Mouse (Mus musculus): Measurements from ENCODE around the gene Zdhhc24. TPM values are rescaled to one million over a fixed set of nuclear protein-coding genes. Genes with fewer than 3 reads are reported as not detected.
"Not testable (repeated sequence)": the region's sequence is repeated elsewhere in the genome, so short reads cannot be mapped to it uniquely, and the experiment has no call there.

The Zdhhc24 gene
- polyA plus RNA-seq, 1 experiment from 2014 or later: 22.7 TPM

- 28% methylated on average over 5 of the region's 5 CpGs for WGBS
- Histone ChIP-seq H3K9ac (replicated peaks) (no peak overlapping the region), H3K9me3 (no peaks in the 10 kb centered on the region), H3K36me3 (no peaks in the 10 kb centered on the region), H3K4me1 (peaks cover 6% of the 10 kb centered on the region), H3K27ac (replicated peaks) (no peak overlapping the region), H3K4me3 (no peak overlapping the region), H3K4me2 (replicated peaks) (no peak overlapping the region), H3K27me3 (no peaks in the 10 kb centered on the region)
- no peak for ATAC-seq (replicated peaks)
These were observed 28.2 kb upstream of the Zdhhc24 start for GRCm38 (mm10) chr19:4850281-4850680.

- H3K27ac ChIP-seq (replicated peaks): peak within 1 kb of the TSS; percentile 34
- H3K4me2 ChIP-seq (replicated peaks): peak within 1 kb of the TSS; percentile 96
- peak; percentile 89 for ATAC-seq (replicated peaks)
- peaks cover 5% of the 10 kb centered on the region; the same call in 1 of the 2 replicates for H3K27me3 ChIP-seq
- no peaks in the 10 kb centered on the region for H3K36me3 ChIP-seq
- peak within 1 kb of the TSS; percentile 62 for H3K9ac ChIP-seq (replicated peaks)
- 3% methylated on average over 45 of the region's 45 CpGs for WGBS
- H3K4me3 ChIP-seq: peak within 1 kb of the TSS; percentile 81
- H3K9me3 ChIP-seq: no peaks in the 10 kb centered on the region
- H3K4me1 ChIP-seq: peaks cover 16% of the 10 kb centered on the region
These were observed 23.7 kb upstream of the Zdhhc24 start, which contains the start of gene Ctsf for GRCm38 (mm10) chr19:4854552-4855469. Gene Ctsf (plus strand): TSS chr19:4855130.

DNA sequence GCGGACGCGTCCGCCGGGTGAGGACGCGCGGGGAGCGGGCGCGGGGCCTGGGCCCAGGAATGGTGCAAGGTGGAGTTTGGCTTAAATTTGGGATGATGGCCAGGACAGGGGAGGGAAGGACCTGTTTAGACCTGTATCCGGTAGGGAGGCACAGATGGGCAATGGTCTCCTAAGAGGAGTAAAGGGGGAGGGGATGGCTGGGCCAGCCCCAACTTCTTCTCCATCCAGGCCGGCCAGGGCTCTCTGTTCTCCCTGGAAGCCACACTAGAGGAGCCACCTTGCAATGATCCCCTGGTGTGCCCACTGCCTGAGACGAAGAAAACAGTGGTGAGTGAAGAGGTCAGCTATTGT lies 23.0 kb upstream of the Zdhhc24 start:
- Histone ChIP-seq H3K4me3 (peak overlapping the region; percentile 81), H3K4me2 (replicated peaks) (peak overlapping the region; percentile 96), H3K4me1 (peaks cover 16% of the 10 kb centered on the region), H3K9me3 (no peaks in the 10 kb centered on the region), H3K9ac (replicated peaks) (peak overlapping the region; percentile 62), H3K36me3 (no peaks in the 10 kb centered on the region), H3K27ac (replicated peaks) (peak overlapping the region; percentile 34; the same call in 1 of the 2 replicates), H3K27me3 (peaks cover 5% of the 10 kb centered on the region; the same call in 1 of the 2 replicates)
- peak; percentile 57 for ATAC-seq (replicated peaks)
- 2% methylated on average over 14 of the region's 14 CpGs for WGBS

- no peak overlapping the region for H3K27ac ChIP-seq (replicated peaks)
- peak overlapping the region; percentile 62 for H3K9ac ChIP-seq (replicated peaks)
- peaks cover 4% of the 10 kb centered on the region; the same call in 1 of the 2 replicates for H3K36me3 ChIP-seq
- H3K4me2 ChIP-seq (replicated peaks): peak overlapping the region; percentile 96
- ATAC-seq (replicated peaks): no peak
- peaks cover 5% of the 10 kb centered on the region; the same call in 1 of the 2 replicates for H3K27me3 ChIP-seq
- 48% methylated on average over 4 of the region's 4 CpGs for WGBS
- H3K9me3 ChIP-seq: no peaks in the 10 kb centered on the region
- H3K4me3 ChIP-seq: peak overlapping the region; percentile 81
- peaks cover 16% of the 10 kb centered on the region for H3K4me1 ChIP-seq
These were observed 22.5 kb upstream of the Zdhhc24 start for GRCm38 (mm10) chr19:4855951-4856350.

DNA sequence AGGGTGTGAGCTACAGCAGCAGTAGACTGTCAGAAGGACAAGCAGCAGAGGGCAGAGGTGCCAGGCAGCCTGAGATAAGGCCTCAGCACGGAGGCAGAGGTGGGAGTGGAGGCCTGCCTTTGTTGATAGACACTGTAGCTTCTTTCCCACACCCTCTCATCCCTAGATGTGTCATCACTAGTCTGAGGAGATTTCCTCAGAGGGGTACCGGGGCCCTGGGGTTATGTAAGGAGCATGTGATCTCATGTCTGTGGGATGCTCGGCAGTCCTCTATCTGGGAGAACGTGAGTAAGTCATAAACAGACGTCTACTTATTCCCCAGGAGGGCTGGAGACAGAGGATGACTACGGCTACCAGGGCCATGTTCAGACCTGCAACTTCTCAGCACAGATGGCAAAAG lies 19.4 kb upstream of the Zdhhc24 start:
- no peak overlapping the region for H3K27ac ChIP-seq (replicated peaks)
- H3K36me3 ChIP-seq: peaks cover 5% of the 10 kb centered on the region; the same call in 1 of the 2 replicates
- no peaks in the 10 kb centered on the region for H3K9me3 ChIP-seq
- H3K4me1 ChIP-seq: peaks cover 16% of the 10 kb centered on the region
- no peak overlapping the region for H3K9ac ChIP-seq (replicated peaks)
- no peak overlapping the region for H3K4me3 ChIP-seq
- H3K27me3 ChIP-seq: peaks cover 5% of the 10 kb centered on the region; the same call in 1 of the 2 replicates
- H3K4me2 ChIP-seq (replicated peaks): no peak overlapping the region
- ATAC-seq (replicated peaks): no peak
- 84% methylated on average over 6 of the region's 6 CpGs for WGBS

DNA sequence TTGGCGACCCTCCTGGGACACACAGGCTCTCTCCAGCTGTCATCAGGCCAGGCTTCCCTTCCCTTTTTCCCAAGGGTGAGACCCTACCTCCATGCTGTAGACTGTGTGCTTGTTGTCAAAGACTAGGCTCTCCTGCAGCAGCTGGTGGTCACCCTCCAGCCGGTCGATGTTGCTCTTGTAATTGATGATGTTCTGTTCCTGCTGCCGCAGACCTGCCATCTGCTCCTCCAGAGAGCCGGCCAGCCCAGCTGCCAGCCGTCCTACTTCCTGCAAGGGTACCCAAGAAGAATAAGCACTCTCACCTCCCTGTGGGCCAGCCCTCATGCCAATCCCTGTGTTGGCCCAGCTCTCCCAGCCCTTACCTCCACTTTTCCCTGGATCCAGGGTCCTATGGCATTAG lies 15.4 kb upstream of the Zdhhc24 start:
- Histone ChIP-seq H3K4me1 (no peaks in the 10 kb centered on the region), H3K4me2 (replicated peaks) (no peak overlapping the region)
- 77% methylated on average over 6 of the region's 6 CpGs for WGBS

GRCm38 (mm10) chr19:4865147-4865546 lies 13.3 kb upstream of the Zdhhc24 start:
- Histone ChIP-seq H3K4me3 (no peak overlapping the region), H3K9me3 (no peaks in the 10 kb centered on the region), H3K9ac (replicated peaks) (no peak overlapping the region), H3K4me2 (replicated peaks) (0 out of 2 replicates have a peak overlapping the region, but pooled peaks have one; percentile 18), H3K36me3 (peaks cover 5% of the 10 kb centered on the region; the same call in 1 of the 2 replicates), H3K27me3 (no peaks in the 10 kb centered on the region), H3K4me1 (no peaks in the 10 kb centered on the region), H3K27ac (replicated peaks) (no peak overlapping the region)
- WGBS: 4% methylated on average over 17 of the region's 17 CpGs
- no peak for ATAC-seq (replicated peaks)

More for the DNA sequence above, 15.4 kb upstream of the Zdhhc24 start:
- no peaks in the 10 kb centered on the region for H3K9me3 ChIP-seq
- H3K9ac ChIP-seq (replicated peaks): no peak overlapping the region
- no peak overlapping the region for H3K4me3 ChIP-seq
- H3K27ac ChIP-seq (replicated peaks): no peak overlapping the region
- no peak for ATAC-seq (replicated peaks)
- H3K27me3 ChIP-seq: no peaks in the 10 kb centered on the region
- H3K36me3 ChIP-seq: peaks cover 5% of the 10 kb centered on the region; the same call in 1 of the 2 replicates

DNA sequence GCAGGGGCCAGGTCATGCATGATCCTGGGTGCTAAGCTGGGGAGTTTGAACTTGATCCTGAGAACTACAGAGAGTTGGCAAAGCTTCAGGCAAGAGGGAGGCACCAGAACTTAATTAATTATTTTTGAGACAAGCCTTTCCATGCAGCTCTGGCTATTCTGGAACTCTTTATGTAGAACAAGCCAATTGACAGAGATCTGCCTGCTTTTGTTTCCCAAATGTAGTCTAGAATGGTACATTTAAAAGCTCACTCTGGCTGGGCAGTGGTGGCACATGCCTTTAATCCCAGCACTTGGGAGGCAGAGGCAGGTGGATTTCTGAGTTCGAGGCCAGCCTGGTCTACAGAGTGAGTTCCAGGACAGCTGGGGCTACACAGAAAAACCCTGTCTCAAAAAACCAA lies 3.9 kb upstream of the Zdhhc24 start:
- not testable (repeated sequence) for H3K36me3 ChIP-seq; H3K4me2 ChIP-seq (replicated peaks); ATAC-seq (replicated peaks); H3K27ac ChIP-seq (replicated peaks); H3K9ac ChIP-seq (replicated peaks); H3K27me3 ChIP-seq; H3K9me3 ChIP-seq; H3K4me3 ChIP-seq
- WGBS: 91% methylated on average over 1 of the region's 1 CpGs
- peaks cover 14% of the 10 kb centered on the region for H3K4me1 ChIP-seq

DNA sequence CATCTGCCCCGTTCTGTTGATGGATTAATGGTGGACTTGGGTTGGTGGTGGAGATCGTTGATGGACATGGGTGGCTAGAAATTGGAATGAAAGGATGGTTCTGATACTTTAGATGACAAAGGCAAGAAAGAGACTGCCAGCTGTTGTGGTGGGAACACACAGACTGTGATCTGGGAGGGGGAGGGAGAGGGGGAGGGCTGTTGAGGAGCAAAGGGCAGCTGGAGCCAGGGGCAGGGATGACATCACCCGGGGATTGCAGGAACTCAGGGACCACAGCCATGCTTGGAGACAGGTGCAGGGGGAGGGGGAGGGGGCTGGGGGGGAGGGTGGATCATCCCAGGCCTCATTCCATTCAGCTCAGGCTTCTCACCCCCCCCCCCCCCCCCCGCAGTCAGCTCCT lies 2.2 kb upstream of the Zdhhc24 start:
- H3K27ac ChIP-seq (replicated peaks): no peak overlapping the region

GRCm38 (mm10) chr19:4876755-4877154 lies 1.7 kb upstream of the Zdhhc24 start:
- H3K4me3 ChIP-seq: no peak overlapping the region
- peaks cover 3% of the 10 kb centered on the region; the same call in 1 of the 2 replicates for H3K27me3 ChIP-seq
- no peak overlapping the region for H3K4me2 ChIP-seq (replicated peaks)
- H3K36me3 ChIP-seq: no peaks in the 10 kb centered on the region
- WGBS: 66% methylated on average over 3 of the region's 3 CpGs
- H3K4me1 ChIP-seq: peaks cover 16% of the 10 kb centered on the region
- no peak for ATAC-seq (replicated peaks)
- no peak overlapping the region for H3K9ac ChIP-seq (replicated peaks)
- no peaks in the 10 kb centered on the region for H3K9me3 ChIP-seq
- no peak overlapping the region for H3K27ac ChIP-seq (replicated peaks)

More for the DNA sequence above, 2.2 kb upstream of the Zdhhc24 start:
- Histone ChIP-seq H3K9me3 (no peaks in the 10 kb centered on the region), H3K9ac (replicated peaks) (no peak overlapping the region), H3K4me3 (no peak overlapping the region), H3K27me3 (peaks cover 3% of the 10 kb centered on the region; the same call in 1 of the 2 replicates), H3K36me3 (no peaks in the 10 kb centered on the region), H3K4me2 (replicated peaks) (no peak overlapping the region), H3K4me1 (peaks cover 16% of the 10 kb centered on the region)
- 81% methylated on average over 2 of the region's 4 CpGs for whole genome bisulfite sequencing
- ATAC-seq (replicated peaks): no peak

- Histone ChIP-seq H3K9me3 (no peaks in the 10 kb centered on the region), H3K27ac (replicated peaks) (peak within 1 kb of the TSS; percentile 59)
- peak; percentile 21; the same call in 1 of the 2 replicates for ATAC-seq (replicated peaks)
These were observed 683 bp upstream of the Zdhhc24 start, which contains the start of gene Actn3 for GRCm38 (mm10) chr19:4877785-4878184. Gene Actn3 (minus strand): TSS chr19:4877909.

DNA sequence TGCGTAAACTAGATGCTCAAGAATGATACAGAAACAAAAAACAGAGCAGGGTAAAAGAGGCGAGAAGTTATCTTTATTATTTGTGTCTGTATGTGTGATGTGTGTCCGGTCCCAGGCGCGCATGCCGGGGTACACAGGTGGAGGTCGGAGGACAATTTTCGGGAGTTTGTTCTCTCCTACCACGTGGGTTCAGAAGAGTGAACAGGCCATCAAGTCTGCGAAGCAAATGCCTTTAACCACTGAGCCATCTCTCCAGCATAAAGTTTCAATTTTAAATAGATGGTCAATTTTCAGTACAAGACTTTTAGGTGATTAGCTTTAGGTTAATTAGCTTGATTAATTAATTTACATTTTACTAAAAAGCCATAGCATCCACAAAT lies 846 bp downstream of the Zdhhc24 start:
- ATAC-seq (replicated peaks): no peak
- Histone ChIP-seq H3K9ac (replicated peaks) (peak overlapping the region; percentile 84; the same call in 1 of the 2 replicates), H3K4me1 (peaks cover 16% of the 10 kb centered on the region)

More at GRCm38 (mm10) chr19:4877785-4878184, 683 bp upstream of the Zdhhc24 start, which contains the start of gene Actn3:
- Histone ChIP-seq H3K9ac (replicated peaks) (peak within 1 kb of the TSS; percentile 84), H3K4me2 (replicated peaks) (peak within 1 kb of the TSS; percentile 90), H3K4me1 (peaks cover 16% of the 10 kb centered on the region), H3K27me3 (peaks cover 3% of the 10 kb centered on the region; the same call in 1 of the 2 replicates), H3K4me3 (peak within 1 kb of the TSS; percentile 91), H3K36me3 (no peaks in the 10 kb centered on the region)
- WGBS: 2% methylated on average over 17 of the region's 17 CpGs

More for the DNA sequence above, 846 bp downstream of the Zdhhc24 start:
- 64% methylated on average over 10 of the region's 10 CpGs for WGBS
- Histone ChIP-seq H3K4me3 (peak overlapping the region; percentile 91), H3K4me2 (replicated peaks) (peak overlapping the region; percentile 90), H3K9me3 (no peaks in the 10 kb centered on the region), H3K27me3 (peaks cover 3% of the 10 kb centered on the region; the same call in 1 of the 2 replicates), H3K36me3 (no peaks in the 10 kb centered on the region), H3K27ac (replicated peaks) (no peak overlapping the region)
